Mouse (Mus musculus): ENCODE data around the gene Hivep3.

Gene Hivep3

DNA sequence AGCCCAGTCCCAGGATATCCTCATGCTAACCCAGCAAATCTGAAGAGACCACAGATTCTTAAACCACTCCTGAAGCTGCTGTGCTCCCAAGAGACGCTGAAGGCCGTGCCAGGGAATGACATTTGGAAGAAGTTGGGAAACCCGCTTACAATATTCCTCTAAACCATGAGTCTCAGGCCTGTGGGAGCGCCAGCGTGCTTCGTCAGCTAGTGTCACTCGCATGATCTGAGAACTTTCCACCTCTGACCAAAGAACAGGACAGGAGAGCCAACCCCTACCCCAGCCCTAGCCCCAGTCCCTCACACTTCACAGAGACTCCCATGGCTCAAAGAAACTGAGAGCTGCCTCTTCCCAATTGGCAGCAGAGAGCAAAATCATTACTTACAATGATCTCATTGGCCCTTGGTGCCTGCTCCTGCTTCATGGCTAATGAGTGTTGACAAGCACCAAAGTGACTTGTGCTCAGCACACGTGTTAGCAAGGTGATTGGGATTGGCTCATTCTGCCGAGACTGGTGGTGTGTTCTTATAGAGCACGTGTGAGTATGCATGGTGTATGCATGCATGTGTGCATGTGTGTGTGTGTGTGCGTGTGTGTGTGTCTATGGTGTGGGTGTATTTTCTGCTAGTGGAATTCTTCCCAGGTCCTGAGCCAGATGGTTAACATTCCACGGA lies 247.6 kb downstream of the Hivep3 start:
- no peak for DNase-seq

DNA sequence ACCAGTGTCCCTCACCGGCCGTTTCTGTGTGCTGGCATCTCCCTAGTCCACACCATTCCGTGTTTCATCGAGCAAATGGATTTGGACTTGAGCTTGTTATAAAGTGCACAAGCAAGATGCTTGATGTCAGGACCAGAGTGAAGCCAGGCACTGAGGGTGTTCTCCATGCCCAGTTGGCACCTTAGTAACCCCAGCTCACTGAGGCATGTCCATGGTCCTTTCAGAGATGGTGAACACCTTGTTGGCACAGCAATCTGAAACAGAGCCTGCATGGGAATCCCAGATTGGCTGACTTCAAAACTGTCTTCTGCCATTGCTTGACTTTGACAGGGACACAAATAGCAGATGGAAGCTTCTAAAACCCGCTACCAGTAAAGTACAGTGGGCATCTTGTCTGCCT lies 252.5 kb downstream of the Hivep3 start:
- no peak for DNase-seq

DNA sequence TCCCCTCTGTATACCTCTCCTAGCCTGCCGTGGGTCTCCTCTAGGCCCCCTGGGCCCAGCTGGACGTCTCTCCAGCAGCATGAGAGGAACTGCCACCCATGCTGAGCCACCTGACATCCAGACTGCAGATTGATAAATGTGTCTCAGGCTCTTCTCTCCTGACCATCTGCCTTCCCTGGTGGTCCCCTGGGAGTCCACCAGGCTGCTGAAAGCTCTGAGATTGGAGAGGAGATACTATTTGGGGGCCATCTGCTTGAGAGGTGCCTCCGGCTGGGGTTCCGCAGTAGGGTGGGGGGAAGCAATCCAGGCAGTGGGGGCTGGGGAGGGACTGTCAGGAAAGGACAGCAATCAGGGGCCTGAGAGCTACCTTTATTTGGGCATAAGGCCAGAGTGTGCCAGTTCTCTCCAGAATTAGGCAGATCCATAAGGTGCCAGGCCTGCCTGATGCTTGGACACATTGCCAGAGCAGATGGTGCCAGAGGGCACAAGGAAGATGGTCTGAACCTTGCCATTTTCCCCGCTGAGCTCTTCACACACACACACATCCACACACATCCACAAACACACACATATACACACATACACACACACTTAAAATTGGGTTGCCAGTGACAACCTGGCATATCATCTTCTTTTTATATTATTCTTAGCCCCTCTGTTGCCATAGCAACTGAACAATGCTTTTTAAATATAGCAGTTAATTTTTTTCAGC lies 253.2 kb downstream of the Hivep3 start:
- no peak for DNase-seq

DNA sequence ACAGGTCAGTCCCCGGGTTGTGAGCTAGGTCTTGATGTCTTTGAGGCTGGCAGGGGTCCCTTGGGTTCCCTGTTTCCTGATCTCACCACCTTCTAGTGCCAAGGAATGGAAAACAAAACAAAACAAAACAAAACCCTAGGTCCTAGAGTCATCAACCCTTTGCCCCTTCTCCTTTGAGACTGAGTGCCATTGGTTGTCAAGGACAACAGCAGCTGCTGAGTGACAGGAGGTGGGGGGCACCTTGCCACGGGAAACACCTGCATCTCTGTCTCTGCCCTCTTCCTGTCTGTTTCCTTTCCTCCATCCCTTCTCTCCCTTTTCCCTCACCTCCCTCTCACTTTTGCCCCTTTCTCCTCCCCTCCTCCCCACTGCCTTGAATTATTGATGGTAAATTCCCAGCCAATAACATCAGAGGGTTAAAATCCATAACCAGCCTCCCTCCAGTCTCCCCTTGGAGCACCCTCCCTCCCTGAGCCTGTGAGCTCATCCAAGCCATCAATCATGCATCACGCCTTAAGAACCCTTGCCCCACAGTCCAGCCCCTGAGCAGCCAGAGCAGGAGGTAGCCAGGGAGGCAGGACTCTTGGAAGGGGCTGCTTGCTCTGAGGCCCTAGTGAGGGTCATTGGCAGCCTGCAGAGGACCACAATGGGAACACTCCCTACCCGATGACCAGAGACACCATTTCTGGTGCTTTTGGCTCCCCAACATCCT lies 253.9 kb downstream of the Hivep3 start:
- DNase-seq: no peak

DNA sequence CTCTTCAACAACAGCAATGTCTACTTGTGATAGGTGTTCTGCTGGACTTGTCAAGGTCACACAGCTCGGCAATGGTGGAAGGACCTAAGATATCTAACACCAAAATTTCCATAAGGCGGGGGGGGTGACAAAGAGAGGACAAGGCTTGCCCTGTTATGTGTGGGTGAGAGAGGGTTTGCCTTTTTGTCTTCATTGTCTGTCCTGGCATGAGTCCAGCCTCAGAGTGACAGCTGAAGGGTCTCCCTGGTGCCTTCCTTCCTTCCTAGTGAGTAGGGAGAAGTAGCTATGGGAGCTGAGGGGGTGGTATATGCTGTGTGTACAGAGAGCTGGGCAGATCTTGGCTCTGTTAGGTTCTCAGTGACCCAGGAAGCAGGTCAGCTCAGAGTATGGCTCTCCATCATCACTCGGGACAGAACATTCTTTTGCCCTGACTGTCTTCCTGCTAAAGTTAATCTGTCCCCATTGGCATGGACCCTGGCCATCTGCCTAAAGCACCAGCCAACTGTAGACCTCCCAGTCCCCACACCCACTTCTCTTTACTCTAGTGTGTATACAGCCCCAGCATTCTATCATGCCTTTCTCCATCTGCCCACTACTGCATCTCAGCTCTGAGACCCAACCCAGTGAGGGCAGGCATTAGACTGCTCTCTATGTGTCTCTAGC lies 255.6 kb downstream of the Hivep3 start:
- no peak for DNase-seq

DNA sequence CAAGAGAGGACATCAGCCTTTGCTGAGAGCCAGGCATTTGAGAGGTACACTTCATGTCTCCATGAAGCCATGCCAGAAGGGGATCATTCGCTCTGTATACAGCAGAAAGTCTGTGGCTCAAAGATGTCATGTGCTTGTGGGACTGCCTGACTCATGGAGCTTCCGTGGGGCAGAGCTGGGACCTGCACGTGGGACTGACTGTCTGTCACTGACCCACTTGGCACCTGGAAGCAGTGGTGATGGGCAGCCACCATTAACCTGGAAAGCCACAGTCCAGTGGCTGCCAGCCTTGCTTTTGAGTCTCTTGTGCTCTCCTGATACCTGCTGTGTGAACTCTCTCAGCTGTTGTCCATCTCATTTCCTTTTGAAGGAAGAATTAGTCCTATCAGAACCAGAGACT lies 256.8 kb downstream of the Hivep3 start:
- DNase-seq: no peak

DNA sequence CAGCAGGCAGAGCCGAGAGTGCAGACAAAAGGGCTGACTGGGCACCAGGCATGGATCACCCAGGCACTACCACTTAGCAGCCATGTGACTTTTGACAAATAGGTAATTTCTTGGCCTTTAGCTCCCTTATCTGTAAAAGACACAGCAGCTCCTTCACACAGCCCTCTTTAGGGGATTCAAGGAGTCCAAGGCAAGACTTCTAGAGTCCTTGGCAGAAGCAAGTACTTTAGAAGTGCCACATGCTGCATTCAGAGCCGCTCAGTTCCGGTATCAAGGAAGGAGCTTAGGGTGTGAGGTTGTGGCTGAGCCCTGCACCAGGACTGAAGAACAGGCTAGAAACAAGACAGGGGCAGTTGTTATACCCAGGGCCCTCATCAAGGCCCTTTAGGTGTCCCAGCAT lies 257.3 kb downstream of the Hivep3 start:
- peak; percentile 46 for DNase-seq

DNA sequence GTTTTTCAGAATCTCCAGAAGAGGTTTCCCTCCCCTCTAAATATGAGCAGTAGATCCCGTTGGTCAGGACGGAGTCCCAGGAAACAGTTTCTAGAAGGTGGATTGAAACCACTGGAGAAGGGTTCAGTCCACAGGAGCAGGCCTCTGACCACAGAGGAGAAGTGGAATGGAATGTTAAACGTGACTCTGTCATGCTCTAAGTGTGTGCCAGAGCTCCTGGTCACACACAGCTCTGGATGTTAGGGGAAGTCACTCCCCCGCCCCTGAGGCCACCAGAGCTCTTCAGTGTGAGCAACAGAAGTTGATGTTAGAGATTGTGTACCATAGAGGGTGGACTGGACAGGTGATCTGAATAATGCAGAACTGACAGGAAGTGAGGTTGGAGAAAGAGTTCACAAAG lies 258.2 kb downstream of the Hivep3 start:
- no peak for DNase-seq

DNA sequence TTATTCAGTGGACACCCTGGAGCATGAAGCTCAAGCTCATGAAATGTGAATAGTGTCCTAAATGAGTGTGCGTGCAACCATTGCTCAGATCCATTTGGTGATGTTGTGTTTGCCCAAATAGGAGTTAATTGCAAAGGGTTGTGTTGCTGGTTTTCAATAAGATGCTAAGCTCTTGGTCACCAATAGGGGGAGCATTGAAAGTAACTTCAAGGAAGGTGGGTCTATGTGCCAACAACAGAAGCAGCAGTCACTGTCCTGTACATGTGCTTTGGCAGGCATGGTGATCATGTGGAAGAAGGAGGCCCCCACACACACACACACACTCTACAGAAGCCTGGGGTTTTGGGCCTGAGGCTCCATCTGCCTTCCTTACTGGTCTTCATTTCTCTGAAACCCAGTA lies 262.8 kb downstream of the Hivep3 start:
- DNase-seq: no peak

DNA sequence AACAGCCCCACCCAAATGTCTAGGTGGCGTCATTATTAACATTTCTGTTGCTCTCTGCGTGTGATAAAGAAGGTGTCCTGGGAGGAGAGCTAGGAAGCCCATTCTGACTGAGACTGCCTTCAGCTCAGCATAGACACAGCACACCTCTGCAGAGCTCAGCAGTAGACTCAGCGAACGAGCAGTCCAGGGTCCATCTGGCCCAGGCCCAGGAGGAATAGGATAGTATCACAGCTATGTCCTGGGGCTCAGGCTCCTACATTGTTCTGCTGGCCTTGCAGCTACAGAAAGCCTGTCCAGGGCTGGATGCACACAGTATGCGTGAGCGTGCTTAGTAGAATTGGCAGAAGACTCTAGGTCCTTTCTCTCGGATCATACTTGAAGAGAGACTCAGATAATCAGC lies 263.8 kb downstream of the Hivep3 start:
- no peak for DNase-seq

DNA sequence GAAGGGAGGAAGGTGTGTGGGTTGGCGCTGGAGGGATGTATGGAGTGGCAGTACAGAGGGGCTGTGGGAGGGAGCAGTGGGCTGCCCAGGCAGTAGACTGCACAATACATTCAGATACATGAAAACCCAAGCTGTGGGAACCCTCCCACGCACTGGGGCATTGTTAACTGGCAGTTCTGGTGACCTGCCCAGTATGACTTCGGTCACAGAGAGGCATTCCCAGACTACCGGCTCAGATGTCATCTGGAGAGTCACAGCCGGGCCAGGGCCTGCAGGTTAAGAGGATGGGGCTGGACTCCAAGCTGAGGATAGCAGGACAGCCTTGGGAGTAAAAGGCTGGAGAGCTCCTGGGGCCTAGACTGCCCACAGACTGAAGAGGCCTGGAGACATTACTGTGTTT lies 265.3 kb downstream of the Hivep3 start:
- DNase-seq: no peak

DNA sequence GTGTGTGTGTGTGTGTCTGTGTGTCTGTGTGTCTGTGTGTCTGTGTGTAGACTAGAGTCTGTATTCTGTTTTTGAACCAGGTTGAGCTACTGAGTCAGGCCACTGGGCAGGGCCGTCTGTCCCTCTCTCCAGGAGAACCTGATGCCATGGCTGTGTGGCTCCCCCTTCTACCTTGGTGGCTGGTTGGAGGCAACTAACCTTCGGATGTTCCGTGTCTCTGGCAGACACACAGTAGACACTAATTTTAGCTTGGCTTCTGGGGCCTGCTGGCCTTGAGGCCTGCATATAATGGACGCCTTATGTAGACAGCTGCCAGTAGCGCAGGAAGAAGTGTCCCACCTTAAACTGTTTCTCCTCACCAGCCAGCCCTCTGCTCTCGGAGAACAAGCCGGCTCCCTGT lies 267.3 kb downstream of the Hivep3 start:
- no peak for DNase-seq

DNA sequence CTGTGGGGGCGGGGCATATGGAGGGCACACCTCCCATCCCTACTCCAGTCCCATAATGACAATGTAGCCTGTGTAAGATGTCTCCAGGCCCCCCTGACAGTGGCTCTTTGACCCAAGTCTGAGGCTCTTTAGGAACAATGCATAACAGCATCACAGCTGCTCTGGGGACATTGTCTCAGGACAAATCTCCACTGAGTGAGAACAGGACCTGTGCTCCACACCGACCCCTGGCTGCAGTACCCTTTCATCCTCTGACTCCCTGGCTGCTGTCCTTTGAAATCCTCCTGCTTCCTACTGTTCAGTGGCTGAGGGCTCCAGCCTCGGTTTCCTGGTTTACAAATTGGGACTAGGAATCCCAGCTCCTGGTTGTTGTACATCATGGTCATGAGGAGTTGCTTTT lies 269.4 kb downstream of the Hivep3 start:
- peak; percentile 36 for DNase-seq

DNA sequence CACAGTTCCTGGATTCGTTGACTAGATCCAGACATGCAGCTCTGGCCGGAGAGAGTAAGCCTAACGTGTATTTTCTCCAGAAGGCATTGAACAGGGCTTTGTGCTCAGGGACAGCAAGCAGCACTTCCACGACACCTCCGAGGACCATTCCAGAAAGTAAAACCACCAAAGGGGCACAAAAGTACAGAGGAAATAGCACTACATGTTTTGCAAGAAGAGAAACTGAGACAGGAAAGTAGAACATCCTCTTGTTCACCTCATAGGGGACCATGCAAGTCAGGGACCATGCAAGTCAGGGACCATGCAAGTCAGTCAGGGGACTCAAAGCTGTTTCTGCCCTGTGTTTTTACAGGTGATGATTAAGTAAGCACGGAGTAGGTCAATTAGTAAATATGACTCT lies 272.5 kb downstream of the Hivep3 start:
- DNase-seq: no peak

DNA sequence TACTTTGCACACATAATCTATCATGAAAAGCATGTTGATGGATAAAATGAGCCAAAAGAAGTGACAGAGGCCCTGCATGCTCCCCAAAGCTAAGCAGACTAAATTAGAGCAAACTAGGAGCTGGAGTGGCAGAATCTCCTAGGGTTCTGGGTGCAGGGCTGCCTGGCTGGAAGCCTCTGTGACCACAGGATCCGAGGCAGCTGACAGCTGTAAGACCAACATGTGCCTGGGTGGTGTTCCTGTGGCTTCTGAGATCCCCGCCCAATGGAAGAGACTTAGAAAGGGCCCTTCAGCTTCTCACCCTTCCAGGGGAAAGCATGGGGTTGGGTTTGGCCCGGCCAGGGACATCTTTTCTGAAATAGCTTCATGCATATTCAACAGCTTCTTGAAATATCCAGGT lies 274.3 kb downstream of the Hivep3 start:
- no peak for DNase-seq

DNA sequence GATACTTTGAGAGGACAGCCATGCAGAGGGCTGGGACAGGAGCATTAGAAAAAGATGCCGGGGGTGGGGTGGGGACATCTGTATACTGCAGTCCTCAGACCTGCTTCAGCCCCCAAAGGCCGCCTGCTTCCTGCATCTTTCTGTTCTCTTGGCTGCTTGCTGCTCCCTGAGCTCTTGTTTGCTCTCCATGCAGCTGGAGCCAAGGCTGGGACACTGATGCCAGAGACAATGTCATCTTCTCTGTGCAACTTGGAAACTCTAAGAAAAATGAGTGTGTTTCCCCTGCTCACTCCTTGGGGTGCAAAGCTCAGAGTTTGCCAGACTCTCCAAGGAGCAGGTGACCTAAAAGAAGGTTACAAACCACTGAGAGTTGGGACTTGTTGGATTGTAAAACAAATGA lies 275.6 kb downstream of the Hivep3 start:
- DNase-seq: no peak

DNA sequence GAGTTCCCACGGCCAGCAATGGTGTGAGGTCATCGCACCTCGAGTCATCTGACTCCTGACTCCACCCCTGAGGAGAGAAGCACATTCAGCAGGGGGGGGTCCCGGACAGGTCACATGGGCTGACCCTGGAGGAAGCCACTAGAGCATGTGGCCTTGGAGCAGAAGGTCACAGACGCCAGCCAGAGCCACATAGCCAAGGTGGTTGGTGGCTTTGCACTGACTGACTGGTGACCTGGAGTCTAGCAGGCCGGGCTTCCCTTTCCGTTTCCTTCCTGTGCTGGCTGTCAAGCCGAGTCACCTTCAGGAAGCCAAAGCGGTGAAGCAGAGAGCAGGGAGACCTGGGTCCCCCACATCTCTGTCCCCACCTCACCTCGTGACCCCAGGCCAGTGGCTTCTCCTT lies 278.2 kb downstream of the Hivep3 start:
- no peak for DNase-seq

DNA sequence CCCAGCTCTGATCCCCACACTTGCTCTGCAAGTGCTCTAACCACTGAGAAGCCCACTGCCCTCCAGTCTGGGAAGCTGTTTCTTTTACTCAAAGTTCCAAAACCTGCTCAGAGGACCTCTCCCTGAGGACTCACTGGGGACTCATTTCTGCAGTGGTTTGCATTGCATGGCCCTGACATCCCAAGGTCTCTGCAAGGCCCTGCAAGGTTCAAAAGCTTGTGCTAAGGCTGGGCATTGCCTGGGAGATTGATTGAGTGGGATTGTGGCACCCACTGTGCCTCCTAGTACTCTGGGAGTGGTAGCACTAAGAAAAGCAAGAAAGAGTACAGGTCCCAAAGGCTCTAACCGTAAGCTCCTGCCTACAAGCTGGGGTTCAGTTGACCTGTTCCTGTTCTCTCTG lies 279.3 kb downstream of the Hivep3 start:
- DNase-seq: no peak

DNA sequence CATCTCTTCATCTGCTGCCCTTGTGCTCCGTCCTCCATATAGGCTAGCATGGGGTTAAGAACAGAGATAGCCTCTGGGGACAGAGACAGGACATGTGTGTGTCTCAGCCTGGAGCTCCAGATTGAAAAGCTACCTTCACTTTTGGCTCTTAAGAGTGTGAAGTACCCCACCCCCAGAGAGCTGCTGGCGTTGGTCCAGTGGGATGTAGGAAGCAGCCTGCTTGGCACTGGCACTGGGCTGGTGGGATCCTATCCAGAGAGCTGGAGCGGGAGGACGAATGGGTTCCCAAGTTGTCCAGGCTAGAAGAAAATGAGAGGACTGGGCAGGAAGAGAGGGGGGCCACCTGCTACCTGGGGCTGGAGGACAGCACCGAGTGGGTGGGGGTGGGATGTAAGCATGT lies 284.8 kb downstream of the Hivep3 start:
- DNase-seq: no peak

DNA sequence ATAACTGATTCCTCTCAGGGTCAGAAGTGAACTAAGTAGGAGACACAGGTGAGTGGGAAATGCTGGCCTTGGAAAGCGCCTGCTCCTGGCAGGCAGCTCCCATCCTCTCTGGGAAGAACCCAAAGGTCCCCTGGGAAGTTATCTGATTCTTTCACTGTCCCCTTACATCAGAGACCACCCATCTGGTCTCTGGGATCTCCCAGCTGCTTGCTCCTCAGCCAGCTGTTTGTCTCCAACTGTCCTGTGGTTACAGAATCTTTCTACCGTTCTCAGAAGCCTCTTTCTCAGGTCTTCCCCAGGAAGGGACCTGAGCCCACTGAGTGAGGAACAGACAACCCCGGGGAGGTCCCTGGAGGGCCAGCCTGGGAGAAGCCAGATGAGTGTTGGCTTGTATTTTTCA lies 288.8 kb downstream of the Hivep3 start:
- no peak for DNase-seq

DNA sequence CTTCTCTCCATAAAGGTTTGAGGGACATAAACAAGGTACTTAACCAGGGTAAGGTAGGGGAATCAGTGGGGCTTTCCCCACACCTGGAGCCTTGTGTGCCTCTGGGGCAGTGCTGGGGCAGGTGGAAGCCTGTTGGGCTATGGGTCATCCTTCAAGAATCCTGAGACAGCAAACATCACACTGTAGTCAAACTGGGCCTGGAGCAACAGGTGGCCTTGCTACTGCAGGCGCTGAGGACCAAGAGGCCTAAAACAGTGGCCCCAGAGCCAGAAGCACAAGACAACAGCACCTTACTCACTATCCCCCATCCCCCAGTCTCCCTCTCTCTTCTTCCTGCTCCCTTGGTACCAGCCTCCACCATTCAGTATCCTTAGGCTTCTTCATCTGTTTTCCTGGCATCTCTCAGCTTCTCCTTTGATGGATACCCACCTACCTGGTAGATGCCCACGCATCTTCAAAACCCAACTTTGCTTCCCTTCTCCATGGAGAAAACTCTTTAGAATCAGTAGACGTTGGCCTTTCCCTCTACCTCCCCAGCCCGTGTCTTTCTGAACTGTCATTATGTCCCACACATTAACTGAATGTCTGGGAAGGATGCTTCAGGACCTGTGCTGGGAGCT lies 289.7 kb downstream of the Hivep3 start:
- no peak for DNase-seq

DNA sequence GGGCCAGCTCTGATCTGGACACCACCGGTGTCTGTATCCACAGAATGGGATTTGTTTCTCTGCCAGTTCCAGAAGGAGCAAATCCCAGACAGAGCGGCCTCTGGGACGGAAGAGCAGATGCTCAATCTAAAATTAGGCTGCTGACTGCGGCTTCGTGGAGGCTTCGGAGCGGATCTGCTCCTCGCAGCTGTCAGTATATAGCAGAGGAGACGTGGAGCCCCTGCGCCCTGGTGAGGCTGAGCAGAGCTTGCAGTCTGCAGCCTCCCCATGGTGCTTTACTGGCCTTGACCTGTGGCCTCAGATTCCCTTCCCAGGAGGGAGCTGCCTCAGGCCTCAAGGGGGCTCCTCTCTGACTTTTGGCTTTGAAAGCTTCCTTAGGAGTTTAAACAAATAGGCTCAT lies 290.5 kb downstream of the Hivep3 start:
- no peak for DNase-seq

DNA sequence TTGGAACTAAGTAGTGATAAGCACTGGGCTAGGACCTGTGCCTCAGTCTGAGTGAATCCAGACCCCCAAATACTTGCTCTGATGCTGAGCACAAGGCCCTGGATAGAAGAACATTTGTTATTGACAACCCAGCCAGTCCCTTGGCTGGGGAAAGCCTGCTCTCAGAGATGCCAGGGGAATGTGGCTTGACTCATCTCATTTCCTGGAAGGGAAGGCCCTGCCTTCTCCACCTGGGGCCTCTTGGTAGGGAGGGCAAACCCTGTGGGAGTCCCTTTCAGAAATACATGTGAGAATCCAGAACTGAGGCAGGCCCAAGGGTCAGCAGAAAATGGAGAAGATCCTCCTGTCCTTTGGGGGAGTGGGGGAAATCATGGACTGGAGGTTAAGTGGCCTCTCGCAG lies 294.1 kb downstream of the Hivep3 start:
- DNase-seq: no peak
